Mouse (Mus musculus) forebrain, embryonic 14.5 days (tissue): ENCODE data around the gene Ifna2. TPM values are rescaled to one million over a fixed set of nuclear protein-coding genes. Genes with fewer than 3 reads are reported as not detected.

ENCODE experiments used
- ATAC-seq: fragments of 200-750 bp; cut with Nextera tagmentation; 2 replicates; pipeline ENCODE4 v1.8.0; 2017; ENCODE audit warnings: mild to moderate bottlenecking, moderate library complexity
- DNase-seq: peaks from one replicate; pipeline ENCODE4 v3.0.0-alpha.2; 2015; ENCODE audit warnings: low spot score
- H3K27ac ChIP-seq: fragments of 300-500 bp; sonication (generic); 2 replicates; pipeline ENCODE4 v1.5.1; 2014; ENCODE audit warnings: low read depth, mild to moderate bottlenecking, control low read depth, low read length, moderate library complexity
- H3K27me3 ChIP-seq: fragments of 300-500 bp; sonication (generic); replicated peaks from 2 replicates; pipeline ENCODE4 v1.6.1; 2014; ENCODE audit warnings: low read length, control low read depth, mixed read lengths; ENCODE audit not compliant: control insufficient read depth, insufficient read depth
- H3K36me3 ChIP-seq: fragments of 300-500 bp; sonication (generic); 2 replicates; pipeline ENCODE4 v1.6.1; 2014; ENCODE audit warnings: low read length, control low read depth; ENCODE audit not compliant: control insufficient read depth, insufficient read depth
- H3K4me1 ChIP-seq: fragments of 300-500 bp; sonication (generic); 2 replicates; pipeline ENCODE4 v1.6.1; 2014; ENCODE audit warnings: antibody characterized with exemption, low read length, control low read depth; ENCODE audit not compliant: control insufficient read depth, insufficient read depth
- H3K4me2 ChIP-seq: fragments of 300-500 bp; sonication (generic); 2 replicates; pipeline ENCODE4 v1.6.1; 2014; ENCODE audit warnings: mild to moderate bottlenecking, control low read depth, low read length
- H3K4me3 ChIP-seq: fragments of 300-500 bp; sonication (generic); 2 replicates; pipeline ENCODE4 v1.5.1; 2014; ENCODE audit warnings: low read depth, low read length, control low read depth
- H3K9ac ChIP-seq: fragments of 300-500 bp; sonication (generic); 2 replicates; pipeline ENCODE4 v1.6.1; 2014; ENCODE audit warnings: mild to moderate bottlenecking, low read length, control low read depth, moderate library complexity
- H3K9me3 ChIP-seq: fragments of 300-500 bp; sonication (generic); replicated peaks from 2 replicates; pipeline ENCODE4 v1.6.1; 2016; ENCODE audit warnings: low read length, control low read depth, mixed read lengths; ENCODE audit not compliant: control insufficient read depth
- WGBS: fragments of 180-500 bp; shearing (Covaris S2); extraction: QIAGEN DNeasy Blood & Tissue Kit; methylation state at CpG from one replicate; pipeline ENCODE4 v1.1.7; 2014; 5-methylcytosine and 5-hydroxymethylcytosine counted together
- polyA plus RNA-seq: library from polyadenylated mRNA; unstranded; fragments of >200 nt; fragmentation: Nextera tagmentation; extraction: Ambion mirVana; gene quantifications from 2 replicates; pipeline ENCODE4 v1.2.1, GENCODE M21; 2014

Ifna2 gene
- polyA plus RNA-seq, 1 experiment from 2014 or later: not detected

DNA sequence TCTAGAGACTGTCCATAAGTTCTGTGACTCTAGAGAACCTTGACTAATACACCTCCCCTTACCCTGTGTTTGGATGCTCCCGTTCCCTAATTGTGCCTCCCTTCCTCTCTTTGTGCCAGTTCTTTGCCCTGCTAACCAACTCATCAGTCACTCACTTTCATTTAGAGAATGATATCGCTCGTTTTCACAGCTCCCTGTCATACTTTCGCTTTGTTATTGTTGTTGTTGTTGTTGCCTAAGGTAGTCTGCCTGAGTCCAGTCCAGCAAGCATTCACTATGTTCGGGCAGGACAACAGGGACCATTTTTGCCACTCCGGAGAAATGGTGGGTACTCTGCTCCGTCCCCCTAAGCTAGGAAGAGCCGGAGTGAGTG is 43.0 kb downstream of the Ifna2 start:
- H3K27me3 ChIP-seq: no peaks in the 10 kb centered on the region
- DNase-seq: no peak
- no peaks in the 10 kb centered on the region for H3K36me3 ChIP-seq
- no peaks in the 10 kb centered on the region for H3K4me1 ChIP-seq
- peak overlapping the region; percentile 39; the same call in 1 of the 2 replicates for H3K4me2 ChIP-seq
- peak overlapping the region; percentile 15; the same call in 1 of the 2 replicates for H3K4me3 ChIP-seq
- no peak overlapping the region for H3K9ac ChIP-seq
- H3K9me3 ChIP-seq: no peaks in the 10 kb centered on the region
- WGBS: 63% methylated on average over 8 of the region's 8 CpGs
- peak; percentile 4; the same call in 1 of the 2 replicates for ATAC-seq
- no peak overlapping the region for H3K27ac ChIP-seq

DNA sequence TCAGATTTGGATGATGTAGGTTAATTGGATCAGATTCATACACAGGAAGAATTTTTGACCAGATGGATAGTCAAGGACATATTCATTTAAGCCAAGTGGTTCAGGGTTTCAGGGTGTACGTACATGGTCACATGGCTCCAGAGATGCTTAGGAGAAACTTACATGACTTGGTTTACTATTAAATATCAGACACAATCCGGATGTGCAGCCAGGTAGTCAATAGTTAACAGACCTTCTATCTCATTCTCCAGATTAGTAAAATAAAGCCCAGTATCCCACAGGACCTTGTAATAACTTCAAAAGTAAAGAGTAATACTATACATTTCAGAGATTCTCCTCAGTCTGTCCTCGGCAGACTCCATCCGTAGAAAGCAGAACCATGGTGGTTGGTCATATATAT is 49.4 kb downstream of the Ifna2 start, which contains the start of gene C87499:
C87499 (minus strand) TSS at position 101 of the 400 bp plus-strand sequence.
- no peaks in the 10 kb centered on the region for H3K36me3 ChIP-seq
- no peaks in the 10 kb centered on the region for H3K4me1 ChIP-seq
- DNase-seq: no peak
- no peak within 1 kb of the TSS for H3K4me2 ChIP-seq
- 87% methylated on average over 4 of the region's 4 CpGs for WGBS
- H3K27ac ChIP-seq: no peak within 1 kb of the TSS
- no peaks in the 10 kb centered on the region for H3K9me3 ChIP-seq
- no peaks in the 10 kb centered on the region for H3K27me3 ChIP-seq
- H3K4me3 ChIP-seq: no peak within 1 kb of the TSS
- no peak for ATAC-seq
- no peak within 1 kb of the TSS for H3K9ac ChIP-seq

Other genes with a start within 250 kb of the Ifna2 start
- gene Hacd4, start 245.0 kb downstream of the Ifna2 start, polyA plus RNA-seq: 3.6 and 4.0 TPM in 2 replicates
- not detected in 2 replicates for gene Ifnb1, start 161.1 kb downstream of the Ifna2 start, polyA plus RNA-seq
- gene Ifna15, start 125.7 kb downstream of the Ifna2 start, polyA plus RNA-seq: not detected in 2 replicates
- gene Ifna14, start 112.1 kb downstream of the Ifna2 start, polyA plus RNA-seq: not detected in 2 replicates
- gene Ifna9, start 91.5 kb downstream of the Ifna2 start, polyA plus RNA-seq: not detected in 2 replicates
- gene Ifna12, start 80.5 kb downstream of the Ifna2 start, polyA plus RNA-seq: not detected in 2 replicates
- not detected in 2 replicates for gene C87499, start 49.5 kb downstream of the Ifna2 start, polyA plus RNA-seq
- not detected in 2 replicates for gene Ifna13, start 39.5 kb downstream of the Ifna2 start, polyA plus RNA-seq
- not detected in 2 replicates for gene Ifna16, start 7.0 kb downstream of the Ifna2 start, polyA plus RNA-seq
- gene Ifnab, start 7.4 kb upstream of the Ifna2 start, polyA plus RNA-seq: not detected in 2 replicates
- 2.0 and 2.3 TPM in 2 replicates for gene Gm26566, start 37.9 kb upstream of the Ifna2 start, polyA plus RNA-seq
- 145 and 154 TPM in 2 replicates for gene Klhl9, start 38.6 kb upstream of the Ifna2 start, polyA plus RNA-seq
- gene Gm13271, start 71.0 kb upstream of the Ifna2 start, polyA plus RNA-seq: not detected in 2 replicates
- not detected in 2 replicates for gene Gm13283, start 76.2 kb upstream of the Ifna2 start, polyA plus RNA-seq
- not detected in 2 replicates for gene Gm13290, start 89.9 kb upstream of the Ifna2 start, polyA plus RNA-seq
- not detected in 2 replicates for gene Gm13289, start 93.0 kb upstream of the Ifna2 start, polyA plus RNA-seq
- gene Gm13272, start 95.9 kb upstream of the Ifna2 start, polyA plus RNA-seq: not detected in 2 replicates
- not detected in 2 replicates for gene Ifnz, start 98.2 kb upstream of the Ifna2 start, polyA plus RNA-seq
- gene Gm13276, start 101.8 kb upstream of the Ifna2 start, polyA plus RNA-seq: not detected in 2 replicates
- not detected in 2 replicates for gene Gm13277, start 104.7 kb upstream of the Ifna2 start, polyA plus RNA-seq
- gene Gm13278, start 107.6 kb upstream of the Ifna2 start, polyA plus RNA-seq: not detected in 2 replicates
- not detected in 2 replicates for gene Gm13275, start 110.6 kb upstream of the Ifna2 start, polyA plus RNA-seq
- not detected in 2 replicates for gene Gm13279, start 113.5 kb upstream of the Ifna2 start, polyA plus RNA-seq
- gene Gm13285, start 115.8 kb upstream of the Ifna2 start, polyA plus RNA-seq: 0.13 and 0.17 TPM in 2 replicates
- gene Gm13287, start 119.3 kb upstream of the Ifna2 start, polyA plus RNA-seq: not detected in 2 replicates
- gene Gm13288, start 121.6 kb upstream of the Ifna2 start, polyA plus RNA-seq: not detected in 2 replicates
- gene Ifna7, start 132.3 kb upstream of the Ifna2 start, polyA plus RNA-seq: not detected in 2 replicates
- gene Ifna11, start 136.0 kb upstream of the Ifna2 start, polyA plus RNA-seq: not detected in 2 replicates
- gene Ifna6, start 143.5 kb upstream of the Ifna2 start, polyA plus RNA-seq: not detected in 2 replicates
- gene Ifna5, start 151.6 kb upstream of the Ifna2 start, polyA plus RNA-seq: not detected in 2 replicates
- gene Ifna4, start 157.9 kb upstream of the Ifna2 start, polyA plus RNA-seq: not detected in 2 replicates
- gene Ifna1, start 166.2 kb upstream of the Ifna2 start, polyA plus RNA-seq: not detected in 2 replicates
- gene Ifne, start 196.3 kb upstream of the Ifna2 start, polyA plus RNA-seq: not detected in 2 replicates